Mouse (Mus musculus): ENCODE data around the gene Gcnt2. TPM values are rescaled to one million over a fixed set of nuclear protein-coding genes. Genes with fewer than 3 reads are reported as not detected.

Gcnt2 gene
- polyA plus RNA-seq, 1 experiment = 9.2 TPM

- peak; percentile 50 for DNase-seq
- no peak overlapping the region for H3K27ac ChIP-seq (ENCODE audit: insufficient read depth, low read depth, low read length)
- H3K36me3 ChIP-seq (ENCODE audit: control insufficient read depth, insufficient read depth, low read length) = no peaks in the 10 kb centered on the region
- WGBS = 41% methylated on average over 11 of the region's 11 CpGs
- H3K27me3 ChIP-seq (replicated peaks; ENCODE audit: control insufficient read depth, insufficient read depth, low read length) = no peaks in the 10 kb centered on the region
- TF ChIP-seq POLR2A (IDR thresholded peaks at IDR 0.05; ENCODE audit: low read depth, low read length) = no peak
- TF ChIP-seq CTCF (conservative IDR thresholded peaks at IDR 0.05; ENCODE audit: insufficient read depth, insufficient read length, low read depth, low read length) = no peak
- no peak overlapping the region for H3K4me3 ChIP-seq (ENCODE audit: insufficient read depth, low read depth, low read length)
- H3K4me1 ChIP-seq (ENCODE audit: control insufficient read depth, insufficient read depth, low read length) = peaks cover 27% of the 10 kb centered on the region
These were observed 79.2 kb downstream of the Gcnt2 start for GRCm38 (mm10) chr13:40938485-40939357.

GRCm38 (mm10) chr13:40943066-40943465, 83.5 kb downstream of the Gcnt2 start:
- TF ChIP-seq POLR2A (IDR thresholded peaks at IDR 0.05; ENCODE audit: low read depth, low read length) = no peak
- TF ChIP-seq CTCF (conservative IDR thresholded peaks at IDR 0.05; ENCODE audit: insufficient read depth, insufficient read length, low read depth, low read length) = no peak
- Histone ChIP-seq H3K27me3 (replicated peaks; ENCODE audit: control insufficient read depth, insufficient read depth, low read length) (no peaks in the 10 kb centered on the region), H3K36me3 (ENCODE audit: control insufficient read depth, insufficient read depth, low read length) (no peaks in the 10 kb centered on the region), H3K4me1 (ENCODE audit: control insufficient read depth, insufficient read depth, low read length) (peaks cover 11% of the 10 kb centered on the region; the same call in 1 of the 2 replicates), H3K27ac (ENCODE audit: insufficient read depth, low read depth, low read length) (no peak overlapping the region), H3K4me3 (ENCODE audit: insufficient read depth, low read depth, low read length) (no peak overlapping the region)
- DNase-seq = no peak
- WGBS = 96% methylated on average over 1 of the region's 1 CpGs

GRCm38 (mm10) chr13:40943936-40944335, 84.4 kb downstream of the Gcnt2 start:
- Histone ChIP-seq H3K27me3 (replicated peaks; ENCODE audit: control insufficient read depth, insufficient read depth, low read length) (no peaks in the 10 kb centered on the region), H3K36me3 (ENCODE audit: control insufficient read depth, insufficient read depth, low read length) (no peaks in the 10 kb centered on the region), H3K4me3 (ENCODE audit: insufficient read depth, low read depth, low read length) (no peak overlapping the region), H3K4me1 (ENCODE audit: control insufficient read depth, insufficient read depth, low read length) (peaks cover 6% of the 10 kb centered on the region; the same call in 1 of the 2 replicates), H3K27ac (ENCODE audit: insufficient read depth, low read depth, low read length) (no peak overlapping the region)
- TF ChIP-seq POLR2A (IDR thresholded peaks at IDR 0.05; ENCODE audit: low read depth, low read length) = no peak
- TF ChIP-seq CTCF (conservative IDR thresholded peaks at IDR 0.05; ENCODE audit: insufficient read depth, insufficient read length, low read depth, low read length) = no peak
- 43% methylated on average over 5 of the region's 5 CpGs for WGBS
- no peak for DNase-seq

GRCm38 (mm10) chr13:40944346-40944745, 84.8 kb downstream of the Gcnt2 start:
- Histone ChIP-seq H3K4me3 (ENCODE audit: insufficient read depth, low read depth, low read length) (no peak overlapping the region), H3K27ac (ENCODE audit: insufficient read depth, low read depth, low read length) (no peak overlapping the region), H3K27me3 (replicated peaks; ENCODE audit: control insufficient read depth, insufficient read depth, low read length) (no peaks in the 10 kb centered on the region), H3K4me1 (ENCODE audit: control insufficient read depth, insufficient read depth, low read length) (peaks cover 4% of the 10 kb centered on the region; the same call in 1 of the 2 replicates), H3K36me3 (ENCODE audit: control insufficient read depth, insufficient read depth, low read length) (no peaks in the 10 kb centered on the region)
- 37% methylated on average over 3 of the region's 3 CpGs for WGBS
- TF ChIP-seq POLR2A (IDR thresholded peaks at IDR 0.05; ENCODE audit: low read depth, low read length) (no peak), CTCF (conservative IDR thresholded peaks at IDR 0.05; ENCODE audit: insufficient read depth, insufficient read length, low read depth, low read length) (no peak)
- no peak for DNase-seq

- no peak for TF ChIP-seq CTCF (conservative IDR thresholded peaks at IDR 0.05; ENCODE audit: insufficient read depth, insufficient read length, low read depth, low read length)
- TF ChIP-seq POLR2A (IDR thresholded peaks at IDR 0.05; ENCODE audit: low read depth, low read length) = no peak
- no peak overlapping the region for H3K4me3 ChIP-seq (ENCODE audit: insufficient read depth, low read depth, low read length)
- H3K36me3 ChIP-seq (ENCODE audit: control insufficient read depth, insufficient read depth, low read length) = no peaks in the 10 kb centered on the region
- H3K27ac ChIP-seq (ENCODE audit: insufficient read depth, low read depth, low read length) = no peak overlapping the region
- no peak for DNase-seq
- WGBS = 61% methylated on average over 3 of the region's 3 CpGs
- peaks cover 4% of the 10 kb centered on the region; the same call in 1 of the 2 replicates for H3K4me1 ChIP-seq (ENCODE audit: control insufficient read depth, insufficient read depth, low read length)
- H3K27me3 ChIP-seq (replicated peaks; ENCODE audit: control insufficient read depth, insufficient read depth, low read length) = no peaks in the 10 kb centered on the region
These were observed 87.0 kb downstream of the Gcnt2 start for GRCm38 (mm10) chr13:40946513-40946912.

GRCm38 (mm10) chr13:40947538-40948205, 88.1 kb downstream of the Gcnt2 start:
- Histone ChIP-seq H3K4me1 (ENCODE audit: control insufficient read depth, insufficient read depth, low read length) (peaks cover 4% of the 10 kb centered on the region; the same call in 1 of the 2 replicates), H3K27me3 (replicated peaks; ENCODE audit: control insufficient read depth, insufficient read depth, low read length) (no peaks in the 10 kb centered on the region), H3K27ac (ENCODE audit: insufficient read depth, low read depth, low read length) (no peak overlapping the region), H3K4me3 (ENCODE audit: insufficient read depth, low read depth, low read length) (no peak overlapping the region), H3K36me3 (ENCODE audit: control insufficient read depth, insufficient read depth, low read length) (no peaks in the 10 kb centered on the region)
- peak; percentile 38 for DNase-seq
- 69% methylated on average over 7 of the region's 7 CpGs for WGBS
- TF ChIP-seq CTCF (conservative IDR thresholded peaks at IDR 0.05; ENCODE audit: insufficient read depth, insufficient read length, low read depth, low read length) = no peak
- TF ChIP-seq POLR2A (IDR thresholded peaks at IDR 0.05; ENCODE audit: low read depth, low read length) = no peak
